Mouse (Mus musculus): ENCODE data around the gene Rara. TPM values are rescaled to one million over a fixed set of nuclear protein-coding genes. Genes with fewer than 3 reads are reported as not detected.

Gene Rara
- polyA plus RNA-seq, 1 experiment from 2014 or later = 44.7 TPM

- peaks cover 93% of the 10 kb centered on the region for H3K4me1 ChIP-seq
Observed at GRCm38 (mm10) chr11:98947969-98948569, 20.5 kb downstream of the Rara start.

GRCm38 (mm10) chr11:98949242-98949957 lies 21.8 kb downstream of the Rara start:
- 70% methylated on average over 11 of the region's 12 CpGs for WGBS
- H3K4me1 ChIP-seq = peaks cover 93% of the 10 kb centered on the region
- no peak overlapping the region for H3K27ac ChIP-seq
- H3K27me3 ChIP-seq = no peaks in the 10 kb centered on the region
- no peaks in the 10 kb centered on the region for H3K9me3 ChIP-seq
- H3K4me3 ChIP-seq = no peak overlapping the region
- ATAC-seq (ENCODE audit: insufficient number of reproducible peaks, insufficient read depth, low FRiP score, low TSS enrichment, low read depth) = no peak
- H3K9ac ChIP-seq = no peak overlapping the region
- H3K36me3 ChIP-seq = peaks cover 44% of the 10 kb centered on the region
- no peak overlapping the region for H3K4me2 ChIP-seq

More at GRCm38 (mm10) chr11:98947969-98948569, 20.5 kb downstream of the Rara start:
- WGBS = 73% methylated on average over 18 of the region's 18 CpGs
- Histone ChIP-seq H3K4me2 (no peak overlapping the region), H3K27ac (no peak overlapping the region), H3K9me3 (no peaks in the 10 kb centered on the region), H3K27me3 (no peaks in the 10 kb centered on the region), H3K9ac (no peak overlapping the region), H3K4me3 (no peak overlapping the region), H3K36me3 (peaks cover 44% of the 10 kb centered on the region)
- no peak for ATAC-seq (ENCODE audit: insufficient number of reproducible peaks, insufficient read depth, low FRiP score, low TSS enrichment, low read depth)

- ATAC-seq (ENCODE audit: insufficient number of reproducible peaks, insufficient read depth, low FRiP score, low TSS enrichment, low read depth) = no peak
- Histone ChIP-seq H3K4me3 (no peak overlapping the region), H3K27me3 (no peaks in the 10 kb centered on the region), H3K9me3 (no peaks in the 10 kb centered on the region), H3K27ac (0 out of 2 replicates have a peak overlapping the region, but pooled peaks have one; percentile 22), H3K4me1 (peaks cover 93% of the 10 kb centered on the region), H3K9ac (no peak overlapping the region), H3K36me3 (peaks cover 44% of the 10 kb centered on the region), H3K4me2 (no peak overlapping the region)
- 84% methylated on average over 7 of the region's 7 CpGs for WGBS
Observed at GRCm38 (mm10) chr11:98949958-98950460, 22.4 kb downstream of the Rara start.

GRCm38 (mm10) chr11:98950484-98950883 lies 22.9 kb downstream of the Rara start:
- Histone ChIP-seq H3K27me3 (no peaks in the 10 kb centered on the region), H3K9ac (no peak overlapping the region), H3K27ac (no peak overlapping the region), H3K36me3 (peaks cover 44% of the 10 kb centered on the region), H3K4me2 (no peak overlapping the region), H3K4me1 (peaks cover 93% of the 10 kb centered on the region), H3K9me3 (no peaks in the 10 kb centered on the region), H3K4me3 (no peak overlapping the region)
- WGBS = 84% methylated on average over 7 of the region's 9 CpGs
- no peak for ATAC-seq (ENCODE audit: insufficient number of reproducible peaks, insufficient read depth, low FRiP score, low TSS enrichment, low read depth)

GRCm38 (mm10) chr11:98951026-98951906 lies 23.6 kb downstream of the Rara start:
- 73% methylated on average over 16 of the region's 16 CpGs for WGBS
- peaks cover 46% of the 10 kb centered on the region for H3K36me3 ChIP-seq
- peak overlapping the region; percentile 40; the same call in 1 of the 2 replicates for H3K9ac ChIP-seq
- H3K27ac ChIP-seq = peak overlapping the region; percentile 60
- H3K4me2 ChIP-seq = no peak overlapping the region
- no peaks in the 10 kb centered on the region for H3K27me3 ChIP-seq
- peaks cover 90% of the 10 kb centered on the region for H3K4me1 ChIP-seq
- H3K9me3 ChIP-seq = no peaks in the 10 kb centered on the region
- no peak for ATAC-seq (ENCODE audit: insufficient number of reproducible peaks, insufficient read depth, low FRiP score, low TSS enrichment, low read depth)
- H3K4me3 ChIP-seq = no peak overlapping the region; the same call in 1 of the 2 replicates

GRCm38 (mm10) chr11:98952111-98952510 lies 24.5 kb downstream of the Rara start:
- no peak for ATAC-seq (ENCODE audit: insufficient number of reproducible peaks, insufficient read depth, low FRiP score, low TSS enrichment, low read depth)
- H3K9ac ChIP-seq = no peak overlapping the region
- no peak overlapping the region for H3K4me3 ChIP-seq
- H3K4me2 ChIP-seq = no peak overlapping the region
- no peak overlapping the region for H3K27ac ChIP-seq
- peaks cover 85% of the 10 kb centered on the region for H3K4me1 ChIP-seq
- no peaks in the 10 kb centered on the region for H3K27me3 ChIP-seq
- no peaks in the 10 kb centered on the region for H3K9me3 ChIP-seq
- WGBS = 92% methylated on average over 1 of the region's 1 CpGs
- H3K36me3 ChIP-seq = peaks cover 52% of the 10 kb centered on the region

GRCm38 (mm10) chr11:98952736-98953135 lies 25.1 kb downstream of the Rara start:
- peaks cover 79% of the 10 kb centered on the region for H3K4me1 ChIP-seq
- H3K9me3 ChIP-seq = no peaks in the 10 kb centered on the region
- no peak for ATAC-seq (ENCODE audit: insufficient number of reproducible peaks, insufficient read depth, low FRiP score, low TSS enrichment, low read depth)
- no peak overlapping the region for H3K9ac ChIP-seq
- 60% methylated on average over 2 of the region's 2 CpGs for WGBS
- H3K4me2 ChIP-seq = no peak overlapping the region
- no peak overlapping the region for H3K4me3 ChIP-seq
- no peak overlapping the region for H3K27ac ChIP-seq
- H3K27me3 ChIP-seq = no peaks in the 10 kb centered on the region
- peaks cover 58% of the 10 kb centered on the region for H3K36me3 ChIP-seq

GRCm38 (mm10) chr11:98953361-98953760 lies 25.7 kb downstream of the Rara start:
- no peak overlapping the region for H3K4me2 ChIP-seq
- no peaks in the 10 kb centered on the region for H3K27me3 ChIP-seq
- no peaks in the 10 kb centered on the region for H3K9me3 ChIP-seq
- no peak overlapping the region for H3K9ac ChIP-seq
- no peak overlapping the region; the same call in 1 of the 2 replicates for H3K27ac ChIP-seq
- H3K36me3 ChIP-seq = peaks cover 60% of the 10 kb centered on the region
- no peak for ATAC-seq (ENCODE audit: insufficient number of reproducible peaks, insufficient read depth, low FRiP score, low TSS enrichment, low read depth)
- H3K4me1 ChIP-seq = peaks cover 77% of the 10 kb centered on the region
- WGBS = 13% methylated on average over 2 of the region's 2 CpGs
- H3K4me3 ChIP-seq = no peak overlapping the region

- no peak for ATAC-seq (ENCODE audit: insufficient number of reproducible peaks, insufficient read depth, low FRiP score, low TSS enrichment, low read depth)
- H3K27ac ChIP-seq = peak overlapping the region; percentile 75
- 0 out of 2 replicates have a peak overlapping the region, but pooled peaks have one; percentile 46 for H3K9ac ChIP-seq
- no peaks in the 10 kb centered on the region for H3K27me3 ChIP-seq
- peak overlapping the region; percentile 35; the same call in 1 of the 2 replicates for H3K4me2 ChIP-seq
- 28% methylated on average over 13 of the region's 13 CpGs for WGBS
- H3K36me3 ChIP-seq = peaks cover 57% of the 10 kb centered on the region
- H3K9me3 ChIP-seq = no peaks in the 10 kb centered on the region
- H3K4me1 ChIP-seq = peaks cover 74% of the 10 kb centered on the region
- H3K4me3 ChIP-seq = no peak overlapping the region
Observed at GRCm38 (mm10) chr11:98953835-98954320, 26.3 kb downstream of the Rara start.

- H3K36me3 ChIP-seq = peaks cover 57% of the 10 kb centered on the region
Observed at GRCm38 (mm10) chr11:98954373-98954772, 26.8 kb downstream of the Rara start.

More at GRCm38 (mm10) chr11:98954373-98954772, 26.8 kb downstream of the Rara start:
- 5% methylated on average over 10 of the region's 10 CpGs for WGBS
- Histone ChIP-seq H3K4me3 (peak overlapping the region; percentile 1; the same call in 1 of the 2 replicates), H3K4me1 (peaks cover 74% of the 10 kb centered on the region), H3K9me3 (no peaks in the 10 kb centered on the region), H3K27ac (peak overlapping the region; percentile 75), H3K9ac (0 out of 2 replicates have a peak overlapping the region, but pooled peaks have one; percentile 46), H3K4me2 (peak overlapping the region; percentile 35), H3K27me3 (no peaks in the 10 kb centered on the region)
- no peak for ATAC-seq (ENCODE audit: insufficient number of reproducible peaks, insufficient read depth, low FRiP score, low TSS enrichment, low read depth)
